Mouse (Mus musculus) erythroblast, embryonic 14.5 days (primary cell): ENCODE measurements around the gene Ints7.

Experiments used
- GATA1 ChIP-seq: IDR thresholded peaks from 2 replicates; pipeline ENCODE4 v1.6.1; 2012; ENCODE audit warnings: low read length, inconsistent platforms, mixed read lengths
- TAL1 ChIP-seq: IDR thresholded peaks from 3 replicates; pipeline ENCODE4 v1.6.1; 2012; ENCODE audit warnings: low read length, inconsistent platforms, mixed read lengths

DNA sequence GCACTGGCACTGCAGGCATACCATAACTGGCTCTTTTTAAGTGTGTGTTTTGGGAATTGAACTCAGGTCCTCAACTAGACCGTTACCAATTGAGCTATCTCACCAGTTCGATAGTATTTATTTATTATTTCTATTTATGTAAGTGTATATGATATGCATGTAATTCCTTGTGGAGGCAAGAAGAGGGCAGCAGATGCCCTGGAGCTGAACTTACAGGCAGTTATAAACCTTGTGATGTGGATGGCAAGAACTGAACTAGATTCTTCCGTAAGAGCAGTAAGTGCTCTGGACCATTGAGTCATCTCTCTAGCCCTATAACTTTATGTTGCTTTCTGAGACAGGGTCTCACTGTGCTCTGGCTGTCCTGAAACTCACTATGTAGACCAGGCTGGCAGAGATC lies 11.6 kb downstream of the Ints7 start:
- TF ChIP-seq TAL1 (no peak), GATA1 (no peak)
